Mouse (Mus musculus): ENCODE measurements around the gene Smim12. TPM values are rescaled to one million over a fixed set of nuclear protein-coding genes. Genes with fewer than 3 reads are reported as not detected.

Gene Smim12
- total and polyA plus RNA-seq, 2 experiments: 24.1 to 27.1 TPM

DNA sequence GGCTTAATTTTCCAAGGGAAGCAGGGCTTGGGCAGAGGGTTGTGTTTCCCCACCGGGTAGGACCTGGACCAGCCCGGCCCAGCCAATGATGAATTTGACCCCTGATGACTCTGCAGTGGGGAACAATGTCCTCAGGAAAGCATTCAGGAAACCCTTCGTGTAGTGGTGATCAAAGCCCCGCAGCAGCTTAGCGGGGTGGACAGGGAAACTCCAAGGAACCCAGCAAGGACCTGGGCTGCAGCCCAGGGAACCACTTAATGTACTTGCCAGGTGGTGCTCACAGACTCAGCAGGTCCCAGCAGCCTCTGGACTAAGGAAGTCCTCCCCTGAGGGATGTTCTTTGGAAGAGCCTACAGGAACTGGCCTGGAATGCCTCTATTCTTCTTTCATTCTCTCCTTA lies 13.2 kb downstream of the Smim12 start:
- no peak for DNase-seq (ENCODE audit: extremely low read depth, low read depth, low spot score)

DNA sequence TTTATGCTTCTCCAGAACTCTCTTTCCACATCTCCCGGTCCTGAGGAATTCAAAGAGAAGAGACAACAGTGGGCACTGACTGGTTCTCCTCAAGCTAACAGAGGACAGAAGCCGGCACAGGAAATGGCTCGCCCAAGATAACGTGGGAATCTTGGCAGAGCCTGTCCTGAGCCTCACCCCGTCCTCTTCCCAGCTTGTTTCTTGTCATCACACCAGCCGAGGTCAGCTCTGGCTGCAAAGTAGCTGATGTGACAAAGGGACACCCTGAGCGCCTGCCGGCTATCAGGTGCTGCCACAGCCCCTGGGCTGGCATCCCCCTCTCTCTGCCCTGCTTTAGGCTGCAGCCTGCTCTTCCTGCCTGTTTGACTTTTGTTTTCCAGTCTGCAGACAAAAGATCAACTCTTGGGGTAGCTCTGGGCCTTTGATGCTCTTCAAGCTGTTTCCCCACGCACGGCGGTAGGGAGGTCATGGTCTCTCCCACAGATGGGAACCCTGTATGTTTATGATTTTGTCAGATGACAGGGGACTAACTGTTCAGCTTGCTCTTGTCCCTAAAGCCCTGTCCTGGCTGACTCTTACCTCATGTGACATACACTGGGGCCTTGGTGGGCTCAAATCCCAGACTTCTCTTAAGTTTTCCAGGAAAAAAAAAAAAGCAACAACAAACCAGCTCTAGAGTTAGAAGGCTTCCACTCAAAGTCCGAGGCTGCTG lies 14.8 kb downstream of the Smim12 start:
- Histone ChIP-seq H3K27me3 (ENCODE audit: control insufficient read depth, insufficient read depth, low read length) (no peaks in the 10 kb centered on the region), H3K4me3 (ENCODE audit: insufficient read depth, low read depth, low read length) (no peak overlapping the region), H3K9ac (ENCODE audit: low read depth, low read length) (no peak overlapping the region), H3K4me1 (ENCODE audit: control insufficient read depth, insufficient read depth, low read length) (peaks cover 8% of the 10 kb centered on the region; the same call in 1 of the 2 replicates), H3K36me3 (ENCODE audit: control insufficient read depth, insufficient read depth, low read length) (no peaks in the 10 kb centered on the region), H3K27ac (replicated peaks; ENCODE audit: insufficient read depth, low read depth, low read length) (peak overlapping the region; percentile 84), H3K79me2 (ENCODE audit: control insufficient read depth, insufficient read depth, low read length) (no peaks in the 10 kb centered on the region)
- no peak for TF ChIP-seq CTCF (IDR thresholded peaks at IDR 0.05; ENCODE audit: low read depth, low read length)
- TF ChIP-seq POLR2A (IDR thresholded peaks at IDR 0.05; ENCODE audit: extremely low read depth, insufficient read depth, low read length): no peak
- 48% methylated on average over 12 of the region's 12 CpGs for WGBS
- DNase-seq (ENCODE audit: extremely low read depth, low read depth, low spot score): no peak

More for the DNA sequence above, 13.2 kb downstream of the Smim12 start:
- no peak for TF ChIP-seq CTCF (IDR thresholded peaks at IDR 0.05; ENCODE audit: low read depth, low read length)
- TF ChIP-seq POLR2A (IDR thresholded peaks at IDR 0.05; ENCODE audit: extremely low read depth, insufficient read depth, low read length): no peak
- H3K79me2 ChIP-seq (ENCODE audit: control insufficient read depth, insufficient read depth, low read length): no peaks in the 10 kb centered on the region
- WGBS: 56% methylated on average over 5 of the region's 5 CpGs
- no peaks in the 10 kb centered on the region for H3K27me3 ChIP-seq (ENCODE audit: control insufficient read depth, insufficient read depth, low read length)
- H3K36me3 ChIP-seq (ENCODE audit: control insufficient read depth, insufficient read depth, low read length): no peaks in the 10 kb centered on the region
- H3K4me1 ChIP-seq (ENCODE audit: control insufficient read depth, insufficient read depth, low read length): peaks cover 6% of the 10 kb centered on the region; the same call in 1 of the 2 replicates
- no peak overlapping the region for H3K27ac ChIP-seq (replicated peaks; ENCODE audit: insufficient read depth, low read depth, low read length)
- no peak overlapping the region for H3K9ac ChIP-seq (ENCODE audit: low read depth, low read length)
- H3K4me3 ChIP-seq (ENCODE audit: insufficient read depth, low read depth, low read length): no peak overlapping the region

- Histone ChIP-seq H3K27ac (replicated peaks; ENCODE audit: insufficient read depth, low read depth, low read length) (peak overlapping the region; percentile 55), H3K27me3 (ENCODE audit: control insufficient read depth, insufficient read depth, low read length) (no peaks in the 10 kb centered on the region), H3K36me3 (ENCODE audit: control insufficient read depth, insufficient read depth, low read length) (no peaks in the 10 kb centered on the region), H3K4me3 (ENCODE audit: insufficient read depth, low read depth, low read length) (no peak overlapping the region), H3K9ac (ENCODE audit: low read depth, low read length) (no peak overlapping the region), H3K4me1 (ENCODE audit: control insufficient read depth, insufficient read depth, low read length) (peaks cover 8% of the 10 kb centered on the region; the same call in 1 of the 2 replicates), H3K79me2 (ENCODE audit: control insufficient read depth, insufficient read depth, low read length) (no peaks in the 10 kb centered on the region)
- no peak for DNase-seq (ENCODE audit: extremely low read depth, low read depth, low spot score)
- 71% methylated on average over 14 of the region's 14 CpGs for WGBS
- no peak for TF ChIP-seq CTCF (IDR thresholded peaks at IDR 0.05; ENCODE audit: low read depth, low read length)
These were observed 18.0 kb downstream of the Smim12 start for GRCm38 (mm10) chr4:127261601-127262000.

GRCm38 (mm10) chr4:127263438-127264182 lies 20.0 kb downstream of the Smim12 start:
- WGBS: 60% methylated on average over 19 of the region's 19 CpGs
- Histone ChIP-seq H3K4me3 (ENCODE audit: insufficient read depth, low read depth, low read length) (no peak overlapping the region), H3K4me1 (ENCODE audit: control insufficient read depth, insufficient read depth, low read length) (peaks cover 3% of the 10 kb centered on the region; the same call in 1 of the 2 replicates), H3K79me2 (ENCODE audit: control insufficient read depth, insufficient read depth, low read length) (no peaks in the 10 kb centered on the region), H3K27me3 (ENCODE audit: control insufficient read depth, insufficient read depth, low read length) (no peaks in the 10 kb centered on the region), H3K36me3 (ENCODE audit: control insufficient read depth, insufficient read depth, low read length) (no peaks in the 10 kb centered on the region), H3K9ac (ENCODE audit: low read depth, low read length) (no peak overlapping the region; the same call in 1 of the 2 replicates), H3K27ac (replicated peaks; ENCODE audit: insufficient read depth, low read depth, low read length) (peak overlapping the region; percentile 92)
- no peak for DNase-seq (ENCODE audit: extremely low read depth, low read depth, low spot score)
- no peak for TF ChIP-seq CTCF (IDR thresholded peaks at IDR 0.05; ENCODE audit: low read depth, low read length)
- no peak for TF ChIP-seq POLR2A (IDR thresholded peaks at IDR 0.05; ENCODE audit: extremely low read depth, insufficient read depth, low read length)

- 67% methylated on average over 5 of the region's 5 CpGs for WGBS
- no peaks in the 10 kb centered on the region for H3K36me3 ChIP-seq (ENCODE audit: control insufficient read depth, insufficient read depth, low read length)
- peaks cover 3% of the 10 kb centered on the region; the same call in 1 of the 2 replicates for H3K4me1 ChIP-seq (ENCODE audit: control insufficient read depth, insufficient read depth, low read length)
- no peaks in the 10 kb centered on the region for H3K27me3 ChIP-seq (ENCODE audit: control insufficient read depth, insufficient read depth, low read length)
- no peak overlapping the region; the same call in 1 of the 2 replicates for H3K9ac ChIP-seq (ENCODE audit: low read depth, low read length)
- peak overlapping the region; percentile 92 for H3K27ac ChIP-seq (replicated peaks; ENCODE audit: insufficient read depth, low read depth, low read length)
- no peak for DNase-seq (ENCODE audit: extremely low read depth, low read depth, low spot score)
- no peaks in the 10 kb centered on the region for H3K79me2 ChIP-seq (ENCODE audit: control insufficient read depth, insufficient read depth, low read length)
- no peak overlapping the region for H3K4me3 ChIP-seq (ENCODE audit: insufficient read depth, low read depth, low read length)
- TF ChIP-seq CTCF (IDR thresholded peaks at IDR 0.05; ENCODE audit: low read depth, low read length): no peak
- TF ChIP-seq POLR2A (IDR thresholded peaks at IDR 0.05; ENCODE audit: extremely low read depth, insufficient read depth, low read length): no peak
These were observed 20.6 kb downstream of the Smim12 start for GRCm38 (mm10) chr4:127264183-127264554.

Data from liver, adult 2 months (tissue).